Mouse (Mus musculus): Measurements from ENCODE around the gene Smoc1. TPM values are rescaled to one million over a fixed set of nuclear protein-coding genes. Genes with fewer than 3 reads are reported as not detected.
A peak's percentile ranks its signal among the peaks of the same experiment; 100 is the strongest.

The Smoc1 gene
- polyA plus RNA-seq (2014; fragmentation: Nextera tagmentation; extraction: Ambion mirVana) = 13.2 and 15.5 TPM in 2 replicates

- H3K4me3 ChIP-seq (ENCODE audit: low read depth, low read length) = peak within 1 kb of the TSS; percentile 74
- peak; percentile 82 for ATAC-seq (replicated peaks; ENCODE audit: insufficient number of reproducible peaks, low FRiP score, low TSS enrichment, low read depth)
- H3K4me2 ChIP-seq (ENCODE audit: low read depth, low read length) = peak within 1 kb of the TSS; percentile 90
- H3K27ac ChIP-seq (replicated peaks; ENCODE audit: low read depth, low read length) = no peak within 1 kb of the TSS
- no peaks in the 10 kb centered on the region for H3K36me3 ChIP-seq (replicated peaks; ENCODE audit: control insufficient read depth, insufficient read depth, low read depth, low read length)
- no peaks in the 10 kb centered on the region for H3K9me3 ChIP-seq (replicated peaks; ENCODE audit: control insufficient read depth, low read length)
- H3K27me3 ChIP-seq (ENCODE audit: control insufficient read depth, insufficient read depth, low read length) = no peaks in the 10 kb centered on the region
- no peaks in the 10 kb centered on the region; the same call in 1 of the 2 replicates for H3K4me1 ChIP-seq (ENCODE audit: control insufficient read depth, insufficient read depth, low read length)
- DNase-seq (ENCODE audit: low spot score) = peak; percentile 89
- peak within 1 kb of the TSS; percentile 59 for H3K9ac ChIP-seq (replicated peaks; ENCODE audit: low read length)
- WGBS = 4% methylated on average over 38 of the region's 42 CpGs
These were observed at the start of gene Smoc1 for GRCm38 (mm10) chr12:81026277-81026994. Gene Smoc1 (plus strand): TSS chr12:81026808.

- no peak overlapping the region for H3K4me2 ChIP-seq (ENCODE audit: low read depth, low read length)
- ATAC-seq (replicated peaks; ENCODE audit: insufficient number of reproducible peaks, low FRiP score, low TSS enrichment, low read depth) (no peak), DNase-seq (ENCODE audit: low spot score) (peak; percentile 89)
- H3K36me3 ChIP-seq (replicated peaks; ENCODE audit: control insufficient read depth, insufficient read depth, low read depth, low read length) = no peaks in the 10 kb centered on the region
- no peaks in the 10 kb centered on the region for H3K27me3 ChIP-seq (ENCODE audit: control insufficient read depth, insufficient read depth, low read length)
- H3K27ac ChIP-seq (replicated peaks; ENCODE audit: low read depth, low read length) = no peak overlapping the region
- no peak overlapping the region for H3K4me3 ChIP-seq (ENCODE audit: low read depth, low read length)
- no peaks in the 10 kb centered on the region for H3K4me1 ChIP-seq (ENCODE audit: control insufficient read depth, insufficient read depth, low read length)
- H3K9ac ChIP-seq (replicated peaks; ENCODE audit: low read length) = no peak overlapping the region
- 1% methylated on average over 7 of the region's 7 CpGs for WGBS
- no peaks in the 10 kb centered on the region for H3K9me3 ChIP-seq (replicated peaks; ENCODE audit: control insufficient read depth, low read length)
These were observed 44.3 kb upstream of the Smoc1 start for GRCm38 (mm10) chr12:80982326-80982725.

DNA sequence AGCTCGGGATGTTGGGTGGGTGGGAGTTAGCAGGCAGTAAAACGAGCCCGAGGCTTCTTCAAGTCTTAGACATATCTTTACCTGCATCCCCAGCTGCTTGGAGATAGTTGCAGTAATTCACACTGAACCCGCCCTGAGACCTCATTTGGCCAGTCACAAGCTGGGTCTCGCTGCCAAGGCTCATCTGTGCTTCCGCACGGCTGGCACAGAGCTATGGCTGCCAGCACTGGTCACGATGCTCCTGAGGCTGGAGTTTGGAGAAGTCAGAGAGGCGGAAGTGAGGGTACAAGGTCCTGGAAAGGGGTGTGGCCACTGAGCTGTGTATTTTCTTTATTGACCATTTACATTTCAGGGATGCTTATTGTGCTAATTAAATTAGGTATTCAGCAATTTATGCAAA is 42.9 kb upstream of the Smoc1 start:
- no peaks in the 10 kb centered on the region for H3K9me3 ChIP-seq (replicated peaks; ENCODE audit: control insufficient read depth, low read length)
- 81% methylated on average over 9 of the region's 9 CpGs for WGBS
- H3K27ac ChIP-seq (replicated peaks; ENCODE audit: low read depth, low read length) = no peak overlapping the region
- no peak overlapping the region for H3K9ac ChIP-seq (replicated peaks; ENCODE audit: low read length)
- H3K4me2 ChIP-seq (ENCODE audit: low read depth, low read length) = no peak overlapping the region
- DNase-seq (ENCODE audit: low spot score) = no peak
- H3K27me3 ChIP-seq (ENCODE audit: control insufficient read depth, insufficient read depth, low read length) = no peaks in the 10 kb centered on the region
- H3K4me3 ChIP-seq (ENCODE audit: low read depth, low read length) = no peak overlapping the region
- ATAC-seq (replicated peaks; ENCODE audit: insufficient number of reproducible peaks, low FRiP score, low TSS enrichment, low read depth) = no peak
- H3K4me1 ChIP-seq (ENCODE audit: control insufficient read depth, insufficient read depth, low read length) = no peaks in the 10 kb centered on the region
- H3K36me3 ChIP-seq (replicated peaks; ENCODE audit: control insufficient read depth, insufficient read depth, low read depth, low read length) = no peaks in the 10 kb centered on the region

DNA sequence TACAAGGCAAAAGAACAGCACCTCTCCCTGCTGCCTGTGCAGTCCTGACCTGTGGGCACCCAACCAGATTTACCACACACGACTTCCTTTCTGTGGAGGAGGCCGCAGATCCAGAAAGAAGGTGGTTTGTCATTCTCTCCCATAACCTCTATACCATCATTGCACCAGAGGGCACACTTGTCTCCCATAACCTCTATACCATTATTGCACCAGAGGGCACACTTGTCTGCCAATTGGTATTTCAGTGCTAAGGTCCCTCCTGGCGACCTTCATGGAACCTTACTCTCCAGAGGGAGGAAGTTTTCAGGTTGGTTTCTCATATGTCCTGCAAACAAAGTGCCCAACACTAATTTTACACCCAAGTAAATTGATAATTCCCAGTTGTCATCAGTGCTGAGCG is 40.0 kb upstream of the Smoc1 start:
- Histone ChIP-seq H3K9me3 (replicated peaks; ENCODE audit: control insufficient read depth, low read length) (no peaks in the 10 kb centered on the region), H3K4me2 (ENCODE audit: low read depth, low read length) (no peak overlapping the region), H3K4me3 (ENCODE audit: low read depth, low read length) (no peak overlapping the region), H3K9ac (replicated peaks; ENCODE audit: low read length) (no peak overlapping the region), H3K4me1 (ENCODE audit: control insufficient read depth, insufficient read depth, low read length) (no peaks in the 10 kb centered on the region), H3K27ac (replicated peaks; ENCODE audit: low read depth, low read length) (no peak overlapping the region), H3K36me3 (replicated peaks; ENCODE audit: control insufficient read depth, insufficient read depth, low read depth, low read length) (no peaks in the 10 kb centered on the region), H3K27me3 (ENCODE audit: control insufficient read depth, insufficient read depth, low read length) (no peaks in the 10 kb centered on the region)
- 83% methylated on average over 4 of the region's 4 CpGs for WGBS
- DNase-seq (ENCODE audit: low spot score) (no peak), ATAC-seq (replicated peaks; ENCODE audit: insufficient number of reproducible peaks, low FRiP score, low TSS enrichment, low read depth) (no peak)

DNA sequence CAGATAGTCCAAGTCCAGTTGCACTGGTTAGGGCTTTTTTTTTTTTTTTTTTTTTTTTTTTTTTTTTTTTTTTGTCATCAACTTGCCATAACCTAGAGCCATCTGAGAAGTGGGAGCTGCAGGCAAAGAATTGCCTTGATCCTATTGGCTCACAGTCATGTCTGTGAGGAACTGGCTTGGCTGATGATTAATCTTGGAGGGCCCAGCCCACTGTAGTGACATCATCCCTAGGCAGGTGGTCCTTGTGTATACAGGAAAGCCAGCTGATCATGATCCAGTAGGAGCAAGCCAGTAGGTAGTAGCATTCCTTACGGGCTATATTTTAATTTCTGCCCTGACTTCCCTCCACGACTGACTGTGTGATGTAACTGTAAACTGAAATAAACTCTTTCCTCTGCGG is 38.3 kb upstream of the Smoc1 start:
- Histone ChIP-seq H3K4me1 (ENCODE audit: control insufficient read depth, insufficient read depth, low read length) (no peaks in the 10 kb centered on the region), H3K9ac (replicated peaks; ENCODE audit: low read length) (no peak overlapping the region), H3K36me3 (replicated peaks; ENCODE audit: control insufficient read depth, insufficient read depth, low read depth, low read length) (no peaks in the 10 kb centered on the region), H3K9me3 (replicated peaks; ENCODE audit: control insufficient read depth, low read length) (no peaks in the 10 kb centered on the region), H3K4me2 (ENCODE audit: low read depth, low read length) (no peak overlapping the region), H3K27me3 (ENCODE audit: control insufficient read depth, insufficient read depth, low read length) (no peaks in the 10 kb centered on the region), H3K27ac (replicated peaks; ENCODE audit: low read depth, low read length) (no peak overlapping the region), H3K4me3 (ENCODE audit: low read depth, low read length) (no peak overlapping the region)
- no peak for DNase-seq (ENCODE audit: low spot score)
- no peak for ATAC-seq (replicated peaks; ENCODE audit: insufficient number of reproducible peaks, low FRiP score, low TSS enrichment, low read depth)
- 92% methylated on average over 3 of the region's 3 CpGs for WGBS

- Histone ChIP-seq H3K27ac (replicated peaks; ENCODE audit: low read depth, low read length) (no peak overlapping the region), H3K4me1 (ENCODE audit: control insufficient read depth, insufficient read depth, low read length) (no peaks in the 10 kb centered on the region), H3K36me3 (replicated peaks; ENCODE audit: control insufficient read depth, insufficient read depth, low read depth, low read length) (no peaks in the 10 kb centered on the region), H3K4me3 (ENCODE audit: low read depth, low read length) (no peak overlapping the region), H3K4me2 (ENCODE audit: low read depth, low read length) (no peak overlapping the region), H3K9me3 (replicated peaks; ENCODE audit: control insufficient read depth, low read length) (no peaks in the 10 kb centered on the region), H3K9ac (replicated peaks; ENCODE audit: low read length) (no peak overlapping the region), H3K27me3 (ENCODE audit: control insufficient read depth, insufficient read depth, low read length) (no peaks in the 10 kb centered on the region)
- no peak; the same call in 1 of the 2 replicates for ATAC-seq (replicated peaks; ENCODE audit: insufficient number of reproducible peaks, low FRiP score, low TSS enrichment, low read depth)
- 70% methylated on average over 13 of the region's 13 CpGs for WGBS
- no peak for DNase-seq (ENCODE audit: low spot score)
These were observed 35.6 kb upstream of the Smoc1 start for GRCm38 (mm10) chr12:80990901-80991445.

DNA sequence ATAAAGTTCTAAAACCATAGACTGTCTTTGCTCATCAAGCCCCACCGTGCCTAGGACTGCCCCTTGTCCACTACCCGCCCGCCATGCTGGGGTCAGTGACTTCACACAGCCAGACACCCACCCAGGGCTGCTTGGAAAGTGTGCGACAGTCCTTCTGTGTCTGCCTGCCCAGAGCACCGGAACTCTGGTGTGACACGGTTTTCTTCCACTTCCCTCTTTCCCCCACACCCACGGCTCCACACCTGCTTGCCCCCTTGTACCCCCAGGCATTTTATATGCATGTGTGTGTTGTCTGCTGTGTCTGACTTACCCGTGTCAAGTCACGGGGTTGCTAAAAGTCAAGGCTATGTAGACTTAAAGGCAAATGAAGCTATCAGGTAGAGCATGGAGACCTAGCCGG is 34.8 kb upstream of the Smoc1 start:
- ATAC-seq (replicated peaks; ENCODE audit: insufficient number of reproducible peaks, low FRiP score, low TSS enrichment, low read depth) = no peak
- no peak for DNase-seq (ENCODE audit: low spot score)
- 82% methylated on average over 10 of the region's 10 CpGs for WGBS
- no peaks in the 10 kb centered on the region for H3K4me1 ChIP-seq (ENCODE audit: control insufficient read depth, insufficient read depth, low read length)
- no peaks in the 10 kb centered on the region for H3K9me3 ChIP-seq (replicated peaks; ENCODE audit: control insufficient read depth, low read length)
- no peak overlapping the region for H3K9ac ChIP-seq (replicated peaks; ENCODE audit: low read length)
- H3K36me3 ChIP-seq (replicated peaks; ENCODE audit: control insufficient read depth, insufficient read depth, low read depth, low read length) = no peaks in the 10 kb centered on the region
- no peaks in the 10 kb centered on the region for H3K27me3 ChIP-seq (ENCODE audit: control insufficient read depth, insufficient read depth, low read length)
- H3K27ac ChIP-seq (replicated peaks; ENCODE audit: low read depth, low read length) = no peak overlapping the region
- H3K4me2 ChIP-seq (ENCODE audit: low read depth, low read length) = no peak overlapping the region
- H3K4me3 ChIP-seq (ENCODE audit: low read depth, low read length) = no peak overlapping the region

GRCm38 (mm10) chr12:80992540-80993122 is 34.0 kb upstream of the Smoc1 start:
- H3K9me3 ChIP-seq (replicated peaks; ENCODE audit: control insufficient read depth, low read length) = no peaks in the 10 kb centered on the region
- no peak overlapping the region for H3K27ac ChIP-seq (replicated peaks; ENCODE audit: low read depth, low read length)
- DNase-seq (ENCODE audit: low spot score) = no peak
- no peaks in the 10 kb centered on the region for H3K4me1 ChIP-seq (ENCODE audit: control insufficient read depth, insufficient read depth, low read length)
- H3K36me3 ChIP-seq (replicated peaks; ENCODE audit: control insufficient read depth, insufficient read depth, low read depth, low read length) = no peaks in the 10 kb centered on the region
- H3K4me2 ChIP-seq (ENCODE audit: low read depth, low read length) = no peak overlapping the region
- no peak for ATAC-seq (replicated peaks; ENCODE audit: insufficient number of reproducible peaks, low FRiP score, low TSS enrichment, low read depth)
- H3K27me3 ChIP-seq (ENCODE audit: control insufficient read depth, insufficient read depth, low read length) = no peaks in the 10 kb centered on the region
- 83% methylated on average over 8 of the region's 8 CpGs for WGBS
- H3K9ac ChIP-seq (replicated peaks; ENCODE audit: low read length) = no peak overlapping the region
- H3K4me3 ChIP-seq (ENCODE audit: low read depth, low read length) = no peak overlapping the region
